In genomic region chr17:25507799-25508198, GRCm38 (mm10) we compare ENCODE assay signal across 8 mouse cellular contexts. TPM values are rescaled to one million over a fixed set of nuclear protein-coding genes. Genes with fewer than 3 reads are reported as not detected.
DNase-seq lines count a peak whose midpoint lies in the region; ATAC-seq and TF ChIP-seq lines count a peak whose summit lies in the region.

No protein-coding gene starts in this region.

- no peak for TF ChIP-seq CTCF in thymus, adult 2 months (IDR thresholded peaks at IDR 0.05; ENCODE audit: borderline replicate concordance, control insufficient read depth, extremely low read depth, insufficient read depth, low read length, poor library complexity)

- H3K36me3 ChIP-seq in thymus, adult 2 months (ENCODE audit: control insufficient read depth, insufficient read depth, low read length): no peaks in the 10 kb centered on the region
- H3K36me3 ChIP-seq in liver, embryonic 11.5 days (ENCODE audit: control insufficient read depth, insufficient read depth, low read length): no peaks in the 10 kb centered on the region

- no peaks in the 10 kb centered on the region for H3K4me1 ChIP-seq in thymus, adult 2 months (replicated peaks; ENCODE audit: control insufficient read depth, insufficient read depth, low read length)
- no peaks in the 10 kb centered on the region for H3K4me1 ChIP-seq in liver, embryonic 11.5 days (replicated peaks; ENCODE audit: control insufficient read depth, insufficient read depth, low read length)

- peak; percentile 71 for ATAC-seq in granulocyte monocyte progenitor cell, adult 5-6 weeks (replicated peaks; ENCODE audit: poor library complexity, severe bottlenecking)
- ATAC-seq in liver, embryonic 11.5 days (replicated peaks; ENCODE audit: low FRiP score): no peak; the same call in 1 of the 2 replicates

- no peak overlapping the region for H3K27ac ChIP-seq in thymus, adult 2 months (ENCODE audit: control insufficient read depth, insufficient read depth, low read length)
- no peak overlapping the region for H3K27ac ChIP-seq in liver, embryonic 11.5 days (ENCODE audit: low read depth, low read length)

- H3K9me3 ChIP-seq in liver, embryonic 11.5 days (ENCODE audit: control insufficient read depth, low read length): no peaks in the 10 kb centered on the region

- H3K27me3 ChIP-seq in thymus, adult 2 months (ENCODE audit: control insufficient read depth, insufficient read depth, low read length): no peaks in the 10 kb centered on the region
- H3K27me3 ChIP-seq in liver, embryonic 11.5 days (replicated peaks; ENCODE audit: control insufficient read depth, insufficient read depth, low read length): no peaks in the 10 kb centered on the region; the same call in 1 of the 2 replicates

- peak; percentile 26 for DNase-seq in thymus, adult 2 months
- DNase-seq in thymus, adult 18-20 months: no peak
- DNase-seq in cerebellum, postnatal 14 days: peak; percentile 86 to 89
- DNase-seq in kidney, postnatal 10 days: peak; percentile 83
- DNase-seq in liver, embryonic 11.5 days (ENCODE audit: low spot score): peak; percentile 53
- DNase-seq in ovary, postnatal 10 days (ENCODE audit: low spot score): peak; percentile 58
- DNase-seq in thymus, postnatal 4 days: peak; percentile 66

- TF ChIP-seq POLR2A in thymus, adult 2 months (IDR thresholded peaks at IDR 0.05; ENCODE audit: control insufficient read depth, extremely low read depth, insufficient read depth, low read length, poor library complexity): no peak

- no peak overlapping the region for H3K4me3 ChIP-seq in thymus, adult 2 months (ENCODE audit: control insufficient read depth, insufficient read depth, low read length)
- H3K4me3 ChIP-seq in liver, embryonic 11.5 days (ENCODE audit: low read depth, low read length): no peak overlapping the region

- 8% methylated on average over 3 of the region's 3 CpGs for WGBS in thymus, adult 2 months
- 14% methylated on average over 3 of the region's 3 CpGs for WGBS in liver, embryonic 11.5 days

- no peak overlapping the region for H3K9ac ChIP-seq in liver, embryonic 11.5 days (ENCODE audit: low read depth, low read length)

- no peak overlapping the region for H3K4me2 ChIP-seq in liver, embryonic 11.5 days

RNA-seq across cellular contexts. Expression of gene Sstr5, which starts 10.7 kb away (rescaled TPM):
- not detected in 2 replicates for polyA plus RNA-seq in thymus, adult 2 months (2012; rRNA removed)
- not detected in 2 replicates for total RNA-seq in granulocyte monocyte progenitor cell, adult 5-6 weeks (2014; fragmentation: Nextera tagmentation)
- total RNA-seq in granulocyte monocyte progenitor cell, adult 5-6 weeks (2017): not detected in 2 replicates
- polyA plus RNA-seq in liver, embryonic 11.5 days (2014; fragmentation: Nextera tagmentation; extraction: Ambion mirVana): not detected in 2 replicates

RNA-seq across cellular contexts. Expression of gene Tekt4, which starts 53.4 kb away (rescaled TPM):
- 0.19 and 0.42 TPM in 2 replicates for polyA plus RNA-seq in thymus, adult 2 months (2012; rRNA removed)
- total RNA-seq in granulocyte monocyte progenitor cell, adult 5-6 weeks (2014; fragmentation: Nextera tagmentation): not detected in 2 replicates
- not detected in 2 replicates for total RNA-seq in granulocyte monocyte progenitor cell, adult 5-6 weeks (2017)
- not detected in 2 replicates for polyA plus RNA-seq in liver, embryonic 11.5 days (2014; fragmentation: Nextera tagmentation; extraction: Ambion mirVana)

Comparison
In these comparisons a context has a peak if more than half of its experiments do, and no peak if none do; other contexts are left out.
1. DNase-seq: peak in thymus, adult 2 months (single experiment), cerebellum, postnatal 14 days (2 of 2), kidney, postnatal 10 days (single experiment), liver, embryonic 11.5 days (single experiment), ovary, postnatal 10 days (single experiment) and thymus, postnatal 4 days (single experiment); none in thymus, adult 18-20 months (0 of 2).